Mouse (Mus musculus): ENCODE data around the gene Pgk1. TPM values are rescaled to one million over a fixed set of nuclear protein-coding genes. Genes with fewer than 3 reads are reported as not detected.
A peak's percentile ranks its signal among the peaks of the same experiment; 100 is the strongest.

Gene Pgk1
- polyA plus RNA-seq (2015; fragmentation: Nextera tagmentation; extraction: Ambion mirVana), result 172 and 182 TPM in 2 replicates

GRCm38 (mm10) chrX:106186713-106187649 is at the start of gene Pgk1:
TSS of gene Pgk1 (plus strand) at chrX:106187100.
- 10% methylated on average over 51 of the region's 55 CpGs for WGBS (ENCODE audit: insufficient replicate concordance)
- Histone ChIP-seq H3K4me3 (replicated peaks) (peak within 1 kb of the TSS; percentile 66), H3K9ac (peak within 1 kb of the TSS; percentile 70), H3K4me1 (replicated peaks) (peaks cover 29% of the 10 kb centered on the region), H3K27ac (peak within 1 kb of the TSS; percentile 79), H3K27me3 (no peaks in the 10 kb centered on the region), H3K9me3 (replicated peaks) (no peaks in the 10 kb centered on the region), H3K36me3 (no peaks in the 10 kb centered on the region), H3K4me2 (peak within 1 kb of the TSS; percentile 73)
- DNase-seq (peak; percentile 90), ATAC-seq (ENCODE audit: low read depth) (peak; percentile 97)

GRCm38 (mm10) chrX:106139309-106140070 is 47.4 kb upstream of the Pgk1 start:
- no peaks in the 10 kb centered on the region for H3K9me3 ChIP-seq (replicated peaks)
- H3K4me3 ChIP-seq (replicated peaks), result no peak overlapping the region
- no peaks in the 10 kb centered on the region for H3K27me3 ChIP-seq
- 56% methylated on average over 13 of the region's 13 CpGs for WGBS (ENCODE audit: insufficient replicate concordance)
- no peak overlapping the region for H3K9ac ChIP-seq
- DNase-seq (no peak), ATAC-seq (ENCODE audit: low read depth) (no peak)
- no peak overlapping the region for H3K4me2 ChIP-seq
- H3K27ac ChIP-seq, result no peak overlapping the region
- peaks cover 13% of the 10 kb centered on the region; the same call in 1 of the 2 replicates for H3K4me1 ChIP-seq (replicated peaks)
- no peaks in the 10 kb centered on the region for H3K36me3 ChIP-seq

GRCm38 (mm10) chrX:106142936-106143335 is 44.0 kb upstream of the Pgk1 start, which contains the start of gene Tlr13:
TSS of gene Tlr13 (plus strand) at chrX:106143204.
- H3K4me3 ChIP-seq (replicated peaks), result no peak within 1 kb of the TSS
- WGBS (ENCODE audit: insufficient replicate concordance), result 51% methylated on average over 6 of the region's 6 CpGs
- no peak for DNase-seq

GRCm38 (mm10) chrX:106148185-106148584 is 38.7 kb upstream of the Pgk1 start:
- no peak overlapping the region for H3K4me3 ChIP-seq (replicated peaks)
- 56% methylated on average over 1 of the region's 1 CpGs for WGBS (ENCODE audit: insufficient replicate concordance)
- DNase-seq, result no peak
- peaks cover 4% of the 10 kb centered on the region; the same call in 1 of the 2 replicates for H3K4me1 ChIP-seq (replicated peaks)
- H3K36me3 ChIP-seq, result no peaks in the 10 kb centered on the region
- no peak overlapping the region for H3K27ac ChIP-seq
- H3K9me3 ChIP-seq (replicated peaks), result no peaks in the 10 kb centered on the region
- no peak for ATAC-seq (ENCODE audit: low read depth)
- H3K4me2 ChIP-seq, result no peak overlapping the region
- no peak overlapping the region for H3K9ac ChIP-seq
- no peaks in the 10 kb centered on the region for H3K27me3 ChIP-seq

More at GRCm38 (mm10) chrX:106142936-106143335, 44.0 kb upstream of the Pgk1 start, which contains the start of gene Tlr13:
- Histone ChIP-seq H3K4me2 (no peak within 1 kb of the TSS), H3K36me3 (no peaks in the 10 kb centered on the region), H3K9me3 (replicated peaks) (no peaks in the 10 kb centered on the region), H3K9ac (no peak within 1 kb of the TSS), H3K27ac (no peak within 1 kb of the TSS), H3K27me3 (no peaks in the 10 kb centered on the region), H3K4me1 (replicated peaks) (no peaks in the 10 kb centered on the region)
- no peak for ATAC-seq (ENCODE audit: low read depth)

GRCm38 (mm10) chrX:106149460-106149859 is 37.4 kb upstream of the Pgk1 start:
- Histone ChIP-seq H3K4me3 (replicated peaks) (no peak overlapping the region), H3K27ac (no peak overlapping the region), H3K9ac (no peak overlapping the region), H3K4me2 (no peak overlapping the region), H3K36me3 (no peaks in the 10 kb centered on the region), H3K9me3 (replicated peaks) (no peaks in the 10 kb centered on the region), H3K27me3 (no peaks in the 10 kb centered on the region), H3K4me1 (replicated peaks) (peaks cover 9% of the 10 kb centered on the region)
- no peak for ATAC-seq (ENCODE audit: low read depth)
- 63% methylated on average over 3 of the region's 3 CpGs for WGBS (ENCODE audit: insufficient replicate concordance)
- no peak for DNase-seq

- ATAC-seq (ENCODE audit: low read depth), result peak; percentile 92
- no peaks in the 10 kb centered on the region for H3K36me3 ChIP-seq
- H3K4me2 ChIP-seq, result no peak overlapping the region
- no peaks in the 10 kb centered on the region for H3K9me3 ChIP-seq (replicated peaks)
- no peak overlapping the region; the same call in 1 of the 2 replicates for H3K27ac ChIP-seq
- no peak overlapping the region for H3K9ac ChIP-seq
- peak; percentile 31 for DNase-seq
- no peaks in the 10 kb centered on the region for H3K27me3 ChIP-seq
- H3K4me1 ChIP-seq (replicated peaks), result peaks cover 12% of the 10 kb centered on the region
- H3K4me3 ChIP-seq (replicated peaks), result no peak overlapping the region
Measured at GRCm38 (mm10) chrX:106154180-106154586, 32.7 kb upstream of the Pgk1 start.

GRCm38 (mm10) chrX:106155892-106156291 is 31.0 kb upstream of the Pgk1 start:
- H3K9me3 ChIP-seq (replicated peaks), result no peaks in the 10 kb centered on the region
- no peak overlapping the region for H3K4me3 ChIP-seq (replicated peaks)
- H3K27me3 ChIP-seq, result no peaks in the 10 kb centered on the region
- WGBS (ENCODE audit: insufficient replicate concordance), result 44% methylated on average over 4 of the region's 4 CpGs
- H3K36me3 ChIP-seq, result no peaks in the 10 kb centered on the region
- no peak overlapping the region for H3K27ac ChIP-seq
- H3K4me1 ChIP-seq (replicated peaks), result peaks cover 8% of the 10 kb centered on the region
- DNase-seq (no peak), ATAC-seq (ENCODE audit: low read depth) (no peak)
- H3K9ac ChIP-seq, result no peak overlapping the region
- no peak overlapping the region for H3K4me2 ChIP-seq

- H3K9ac ChIP-seq, result no peak overlapping the region
- ATAC-seq (ENCODE audit: low read depth) (peak; percentile 65), DNase-seq (no peak)
- H3K36me3 ChIP-seq, result no peaks in the 10 kb centered on the region
- H3K27ac ChIP-seq, result no peak overlapping the region
- no peak overlapping the region for H3K4me2 ChIP-seq
- H3K4me1 ChIP-seq (replicated peaks), result no peaks in the 10 kb centered on the region
- no peak overlapping the region for H3K4me3 ChIP-seq (replicated peaks)
- 36% methylated on average over 5 of the region's 5 CpGs for WGBS (ENCODE audit: insufficient replicate concordance)
- H3K27me3 ChIP-seq, result no peaks in the 10 kb centered on the region
- no peaks in the 10 kb centered on the region for H3K9me3 ChIP-seq (replicated peaks)
Measured at GRCm38 (mm10) chrX:106163995-106164394, 22.9 kb upstream of the Pgk1 start.

- Histone ChIP-seq H3K9me3 (replicated peaks) (no peaks in the 10 kb centered on the region), H3K4me1 (replicated peaks) (no peaks in the 10 kb centered on the region), H3K4me2 (no peak overlapping the region), H3K27me3 (no peaks in the 10 kb centered on the region), H3K27ac (no peak overlapping the region), H3K4me3 (replicated peaks) (no peak overlapping the region), H3K9ac (no peak overlapping the region), H3K36me3 (no peaks in the 10 kb centered on the region)
- WGBS (ENCODE audit: insufficient replicate concordance), result 55% methylated on average over 5 of the region's 5 CpGs
- DNase-seq (no peak), ATAC-seq (ENCODE audit: low read depth) (no peak)
Measured at GRCm38 (mm10) chrX:106164555-106164954, 22.3 kb upstream of the Pgk1 start.

GRCm38 (mm10) chrX:106165089-106165488 is 21.8 kb upstream of the Pgk1 start:
- Histone ChIP-seq H3K27ac (no peak overlapping the region), H3K27me3 (no peaks in the 10 kb centered on the region), H3K9me3 (replicated peaks) (no peaks in the 10 kb centered on the region), H3K4me2 (no peak overlapping the region), H3K36me3 (no peaks in the 10 kb centered on the region), H3K9ac (no peak overlapping the region), H3K4me3 (replicated peaks) (no peak overlapping the region), H3K4me1 (replicated peaks) (no peaks in the 10 kb centered on the region)
- DNase-seq (no peak), ATAC-seq (ENCODE audit: low read depth) (no peak)
- WGBS (ENCODE audit: insufficient replicate concordance), result 37% methylated on average over 1 of the region's 1 CpGs

- peak; percentile 78 for ATAC-seq (ENCODE audit: low read depth)
- H3K4me1 ChIP-seq (replicated peaks), result no peaks in the 10 kb centered on the region
- H3K4me2 ChIP-seq, result peak overlapping the region; percentile 55
- no peak overlapping the region for H3K27ac ChIP-seq
- DNase-seq, result peak; percentile 56
- H3K9ac ChIP-seq, result peak overlapping the region; percentile 29
- H3K4me3 ChIP-seq (replicated peaks), result peak overlapping the region; percentile 40
- H3K36me3 ChIP-seq, result no peaks in the 10 kb centered on the region
- H3K27me3 ChIP-seq, result no peaks in the 10 kb centered on the region
- 19% methylated on average over 18 of the region's 18 CpGs for WGBS (ENCODE audit: insufficient replicate concordance)
- H3K9me3 ChIP-seq (replicated peaks), result no peaks in the 10 kb centered on the region
Measured at GRCm38 (mm10) chrX:106171106-106171852, 15.6 kb upstream of the Pgk1 start.

Data from liver, embryonic 13.5 days (tissue).